Mouse (Mus musculus): Measurements from ENCODE around the gene Ptprt.

- no peak for TF ChIP-seq KAT2A (IDR thresholded peaks at IDR 0.05; ENCODE audit: insufficient replicate concordance, low read length)
- no peak for TF ChIP-seq CTCF (conservative IDR thresholded peaks at IDR 0.05 in 1 of 2, IDR thresholded peaks at IDR 0.05 in 1 of 2; ENCODE audit: low read depth in 2 of 2, low read length in 2 of 2)
- no peak for TF ChIP-seq USF1 (IDR thresholded peaks at IDR 0.05; ENCODE audit: low read depth, low read length)
- TF ChIP-seq POLR2A (IDR thresholded peaks at IDR 0.05; ENCODE audit: low read depth, low read length): no peak
- TF ChIP-seq MAZ (IDR thresholded peaks at IDR 0.05; ENCODE audit: low read depth, low read length): no peak
- TF ChIP-seq EP300 (IDR thresholded peaks at IDR 0.05; ENCODE audit: low read length): no peak
- no peak for TF ChIP-seq ZC3H11A (IDR thresholded peaks at IDR 0.05; ENCODE audit: low read depth, low read length)
- TF ChIP-seq E2F4 (IDR thresholded peaks at IDR 0.05; ENCODE audit: insufficient replicate concordance, low read depth, low read length): no peak
- TF ChIP-seq TCF12 (IDR thresholded peaks at IDR 0.05; ENCODE audit: low read depth, low read length): no peak
These were observed 448.6 kb downstream of the Ptprt start for GRCm38 (mm10) chr2:162212397-162212796.

Measured in CH12.LX (cell line).